Mouse (Mus musculus): ENCODE results near the gene C2cd2l. TPM values are rescaled to one million over a fixed set of nuclear protein-coding genes. Genes with fewer than 3 reads are reported as not detected.

C2cd2l gene
- total and polyA plus RNA-seq, 3 experiments: 46.1 to 106 (median 59.0) TPM

DNA sequence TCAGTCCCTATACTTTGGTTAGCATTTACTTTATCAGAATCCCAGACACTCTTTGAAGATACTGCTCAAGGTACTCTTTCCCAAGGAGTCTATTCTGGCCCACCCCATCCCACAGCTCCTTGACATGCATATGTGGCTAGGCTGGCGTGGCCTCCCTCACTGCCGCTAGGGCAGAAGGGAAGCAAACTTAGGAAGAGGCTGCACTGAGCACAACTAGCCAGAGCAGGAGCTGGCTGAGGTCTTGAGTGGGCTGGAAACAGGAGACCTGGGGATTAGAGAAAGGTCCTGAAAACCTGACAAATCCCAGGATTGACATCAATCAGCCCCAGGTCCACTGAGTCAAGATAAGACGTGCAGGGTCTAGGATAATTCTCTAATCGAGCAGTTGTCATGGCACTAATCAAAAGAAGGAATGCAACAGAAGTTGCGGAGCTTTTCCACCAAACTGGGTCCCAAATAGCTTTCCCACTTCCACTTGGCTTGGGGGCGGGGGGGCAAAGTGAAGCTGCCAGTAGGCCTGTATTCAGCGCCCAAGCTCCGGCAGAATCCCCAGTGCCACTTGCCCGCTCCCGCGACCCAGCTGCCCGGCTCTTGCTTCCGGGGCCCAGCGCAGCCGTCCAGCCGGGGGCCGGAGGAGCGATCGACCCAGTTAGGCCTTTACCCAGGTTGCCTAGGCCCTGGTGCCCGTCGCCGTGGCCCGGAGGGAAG is 52.6 kb downstream of the C2cd2l start:
- DNase-seq: peak; percentile 50

DNA sequence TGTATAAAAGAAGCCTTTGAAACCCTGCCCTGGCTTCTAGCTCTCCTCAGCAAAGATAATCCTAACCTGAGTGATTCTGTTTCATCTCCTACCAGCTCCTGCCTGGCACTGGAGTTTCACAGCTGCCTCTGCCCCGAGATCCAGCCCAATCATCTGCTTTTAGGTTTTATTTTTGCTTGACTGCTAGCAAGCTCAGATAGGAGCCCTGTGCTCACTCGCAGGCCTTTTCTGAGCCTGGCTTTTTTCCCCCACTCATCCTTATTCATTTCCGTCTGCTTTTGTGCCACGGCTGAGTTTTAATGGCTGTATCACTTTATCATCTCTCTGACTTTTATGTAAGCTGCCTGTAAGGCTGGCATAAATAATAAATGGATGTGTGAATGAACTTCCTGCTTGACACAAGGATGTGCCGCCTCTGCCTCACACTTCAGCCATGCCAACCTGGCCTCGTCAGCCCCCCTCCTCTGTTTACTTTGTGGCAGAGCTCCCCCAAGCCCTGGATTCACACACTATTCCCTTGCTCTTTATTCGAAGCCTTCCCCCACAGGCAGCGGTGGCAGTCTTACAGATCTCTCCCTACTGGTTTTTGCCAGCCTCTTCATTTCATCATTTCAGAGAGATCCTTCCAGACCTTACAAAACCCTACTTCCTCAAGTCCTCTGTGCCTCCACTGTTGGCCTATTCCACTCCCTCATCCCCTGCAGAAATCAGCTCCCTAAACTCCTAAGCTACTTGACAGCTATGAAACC is 53.4 kb downstream of the C2cd2l start:
- no peak for DNase-seq

DNA sequence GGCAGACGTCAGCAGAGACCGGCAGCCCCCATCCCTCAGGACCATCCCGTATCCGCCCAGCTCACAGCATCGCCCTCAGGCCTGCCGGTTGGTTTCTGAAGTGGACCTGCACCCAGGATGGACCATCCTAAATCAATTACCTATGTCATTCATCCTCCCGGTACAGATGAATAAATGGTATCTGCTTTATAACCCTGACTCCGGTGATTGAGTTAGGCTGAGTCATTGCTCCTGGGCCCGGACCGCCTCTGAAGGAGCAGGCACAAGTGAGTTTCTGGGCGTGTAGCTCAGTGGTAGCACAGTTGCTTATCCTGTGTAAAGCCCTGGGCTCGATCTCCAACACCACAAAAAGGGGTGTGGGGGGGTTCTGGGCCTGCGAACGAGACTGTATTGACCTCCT is 58.7 kb downstream of the C2cd2l start:
- DNase-seq: peak; percentile 50

Small RNA genes within 50 kb of the gene (microRNA-seq; reads per million reads assigned to microRNA genes)
- 0 reads per million in 2 experiments for gene Gm44335

Other genes starting within 250 kb of the C2cd2l start
- gene Mfrp, start 218.6 kb downstream of the C2cd2l start, total RNA-seq (2021): under 1 TPM in 1 of 2 experiments, not detected in 1; 0.10 TPM
- gene Mfrp, start 218.6 kb downstream of the C2cd2l start, polyA plus RNA-seq (2012; rRNA removed): 0.40 TPM in 1 of 2 replicates, not detected in the other
- 10 to 100 TPM; 11.2 to 17.6 TPM for gene C1qtnf5, start 213.0 kb downstream of the C2cd2l start, total RNA-seq (2021)
- 32.4 and 34.3 TPM in 2 replicates for gene C1qtnf5, start 213.0 kb downstream of the C2cd2l start, polyA plus RNA-seq (2012; rRNA removed)
- under 1 TPM; 0.12 to 0.76 TPM for gene Gm49380, start 206.8 kb downstream of the C2cd2l start, total RNA-seq (2021)
- gene Gm49380, start 206.8 kb downstream of the C2cd2l start, polyA plus RNA-seq (2012; rRNA removed): 1.1 TPM in 1 of 2 replicates, not detected in the other
- gene Rnf26, start 206.8 kb downstream of the C2cd2l start, total RNA-seq (2021): 10 to 100 TPM; 28.7 to 30.4 TPM
- gene Rnf26, start 206.8 kb downstream of the C2cd2l start, polyA plus RNA-seq (2012; rRNA removed): 72.9 and 76.9 TPM in 2 replicates
- gene Mcam, start 185.8 kb downstream of the C2cd2l start, total RNA-seq (2021): 10 to 100 TPM; 30.5 to 52.2 TPM
- gene Mcam, start 185.8 kb downstream of the C2cd2l start, polyA plus RNA-seq (2012; rRNA removed): 24.9 and 39.4 TPM in 2 replicates
- gene Cbl, start 86.2 kb downstream of the C2cd2l start, total RNA-seq (2021): 10 to 100 TPM; 26.2 to 31.5 TPM
- gene Cbl, start 86.2 kb downstream of the C2cd2l start, polyA plus RNA-seq (2012; rRNA removed): 7.8 and 8.7 TPM in 2 replicates
- gene Ccdc153, start 79.6 kb downstream of the C2cd2l start, total RNA-seq (2021): 1 to 10 TPM; 2.7 to 3.4 TPM
- gene Ccdc153, start 79.6 kb downstream of the C2cd2l start, polyA plus RNA-seq (2012; rRNA removed): 0.26 and 0.63 TPM in 2 replicates
- not detected for gene Pdzd3, start 68.8 kb downstream of the C2cd2l start, total RNA-seq (2021)
- gene Pdzd3, start 68.8 kb downstream of the C2cd2l start, polyA plus RNA-seq (2012; rRNA removed): 0.06 TPM in 1 of 2 replicates, not detected in the other
- gene Nlrx1, start 51.7 kb downstream of the C2cd2l start, total RNA-seq (2021): 10 to 100 TPM; 15.7 to 27.8 TPM
- 25.3 and 27.7 TPM in 2 replicates for gene Nlrx1, start 51.7 kb downstream of the C2cd2l start, polyA plus RNA-seq (2012; rRNA removed)
- gene Abcg4, start 31.7 kb downstream of the C2cd2l start, total RNA-seq (2021): 10 to 100 TPM; 27.1 to 41.4 TPM
- 84.3 and 86.8 TPM in 2 replicates for gene Abcg4, start 31.7 kb downstream of the C2cd2l start, polyA plus RNA-seq (2012; rRNA removed)
- gene Hinfp, start 14.6 kb downstream of the C2cd2l start, total RNA-seq (2021): 10 to 100 TPM; 16.6 to 24.9 TPM
- 13.5 and 13.8 TPM in 2 replicates for gene Hinfp, start 14.6 kb downstream of the C2cd2l start, polyA plus RNA-seq (2012; rRNA removed)
- gene Dpagt1, start 5.7 kb upstream of the C2cd2l start, total RNA-seq (2021): 10 to 100 TPM; 28.2 to 36.1 TPM
- 55.8 and 68.2 TPM in 2 replicates for gene Dpagt1, start 5.7 kb upstream of the C2cd2l start, polyA plus RNA-seq (2012; rRNA removed)
- 10 to 100 TPM; 28.1 to 37.4 TPM for gene H2afx, start 14.4 kb upstream of the C2cd2l start, total RNA-seq (2021)
- gene H2afx, start 14.4 kb upstream of the C2cd2l start, polyA plus RNA-seq (2012; rRNA removed): 124 and 134 TPM in 2 replicates
- gene Hmbs, start 23.9 kb upstream of the C2cd2l start, total RNA-seq (2021): 10 to 100 TPM; 80.7 to 92.6 TPM
- 75.0 and 80.6 TPM in 2 replicates for gene Hmbs, start 23.9 kb upstream of the C2cd2l start, polyA plus RNA-seq (2012; rRNA removed)
- 10 to 100 TPM; 57.9 to 58.4 TPM for gene Vps11, start 41.4 kb upstream of the C2cd2l start, total RNA-seq (2021)
- 32.2 and 39.4 TPM in 2 replicates for gene Vps11, start 41.4 kb upstream of the C2cd2l start, polyA plus RNA-seq (2012; rRNA removed)
- 100 to 1,000 TPM; 177 to 230 TPM for gene Hyou1, start 59.2 kb upstream of the C2cd2l start, total RNA-seq (2021)
- 64.3 and 127 TPM in 2 replicates for gene Hyou1, start 59.2 kb upstream of the C2cd2l start, polyA plus RNA-seq (2012; rRNA removed)
- 10 to 100 TPM; 14.4 to 15.6 TPM for gene Slc37a4, start 76.6 kb upstream of the C2cd2l start, total RNA-seq (2021)
- gene Slc37a4, start 76.6 kb upstream of the C2cd2l start, polyA plus RNA-seq (2012; rRNA removed): 27.9 and 33.5 TPM in 2 replicates
- 1,000 to 10,000 TPM; 1,025 to 1,177 TPM for gene Rps25, start 86.9 kb upstream of the C2cd2l start, total RNA-seq (2021)
- gene Rps25, start 86.9 kb upstream of the C2cd2l start, polyA plus RNA-seq (2012; rRNA removed): 21.7 and 23.2 TPM in 2 replicates
- gene Trappc4, start 87.3 kb upstream of the C2cd2l start, total RNA-seq (2021): 10 to 100 TPM; 81.3 to 92.1 TPM
- 44.2 and 51.2 TPM in 2 replicates for gene Trappc4, start 87.3 kb upstream of the C2cd2l start, polyA plus RNA-seq (2012; rRNA removed)
- gene Ccdc84, start 98.3 kb upstream of the C2cd2l start, total RNA-seq (2021): 10 to 100 TPM; 14.5 to 21.1 TPM
- 12.3 and 23.7 TPM in 2 replicates for gene Ccdc84, start 98.3 kb upstream of the C2cd2l start, polyA plus RNA-seq (2012; rRNA removed)
- gene Foxr1, start 120.9 kb upstream of the C2cd2l start, total RNA-seq (2021): not detected
- not detected in 2 replicates for gene Foxr1, start 120.9 kb upstream of the C2cd2l start, polyA plus RNA-seq (2012; rRNA removed)
- not detected for gene Upk2, start 134.7 kb upstream of the C2cd2l start, total RNA-seq (2021)
- gene Upk2, start 134.7 kb upstream of the C2cd2l start, polyA plus RNA-seq (2012; rRNA removed): not detected in 2 replicates
- 10 to 100 TPM; 41.9 to 61.1 TPM for gene Bcl9l, start 162.5 kb upstream of the C2cd2l start, total RNA-seq (2021)
- 62.7 and 64.5 TPM in 2 replicates for gene Bcl9l, start 162.5 kb upstream of the C2cd2l start, polyA plus RNA-seq (2012; rRNA removed)
- under 1 TPM in 1 of 2 experiments, not detected in 1; 0.17 TPM for gene Cxcr5, start 241.6 kb upstream of the C2cd2l start, total RNA-seq (2021)
- 0.15 and 0.26 TPM in 2 replicates for gene Cxcr5, start 241.6 kb upstream of the C2cd2l start, polyA plus RNA-seq (2012; rRNA removed)